Mouse (Mus musculus): ENCODE results near the gene Zfp93.

GRCm38 (mm10) chr7:24325675-24326128 is 55.5 kb downstream of the Zfp93 start:
- TF ChIP-seq CTCF (IDR thresholded peaks at IDR 0.05; ENCODE audit: low read depth) (no peak), EP300 (IDR thresholded peaks at IDR 0.05; ENCODE audit: low read depth) (no peak)
